Mouse (Mus musculus) left cerebral cortex, postnatal 14 days (tissue): ENCODE measurements around the gene Ceacam1. TPM values are rescaled to one million over a fixed set of nuclear protein-coding genes. Genes with fewer than 3 reads are reported as not detected.

ENCODE experiments used
- DNase-seq, 2 experiments: peaks; one replicate each; pipeline ENCODE4 v3.0.0; 2021 to 2022; ENCODE audit warnings: low spot score in 2 of 2, mixed read lengths in 1 of 2
- intact Hi-C: fragments of 180-260 bp; cut with DNase I; formaldehyde crosslinking; loops from one replicate; pipeline ENCODE4 v1.15.1; 2025
- total RNA-seq, 2 experiments: library from RNA; stranded (reverse); gene quantifications; 2 replicates each; pipeline ENCODE4 v1.2.3; 2021

Gene Ceacam1
- total RNA-seq, 2 experiments from 2014 or later, result 2.9 to 3.0 TPM

- DNase-seq, result peak in 1 of 2 experiments; percentile 23
- intact Hi-C loops, result no loop called here
These were observed 55.0 kb downstream of the Ceacam1 start for GRCm38 (mm10) chr7:25422286-25422841.

- intact Hi-C loops, result no loop called here
- DNase-seq, result no peak
These were observed 57.5 kb downstream of the Ceacam1 start for GRCm38 (mm10) chr7:25419943-25420342.

GRCm38 (mm10) chr7:25419536-25419935, 57.9 kb downstream of the Ceacam1 start:
- DNase-seq, result no peak
- intact Hi-C loops, result no loop called here

- intact Hi-C loops, result no loop called here
- peak in 1 of 2 experiments; percentile 30 for DNase-seq
These were observed 59.8 kb downstream of the Ceacam1 start for GRCm38 (mm10) chr7:25417597-25417996.

GRCm38 (mm10) chr7:25412833-25413441, 64.5 kb downstream of the Ceacam1 start, which contains the start of gene Cxcl17:
Gene Cxcl17 (minus strand): TSS chr7:25412886.
- intact Hi-C loops, result no loop called here

GRCm38 (mm10) chr7:25411861-25412260, 65.5 kb downstream of the Ceacam1 start:
- intact Hi-C loops, result no loop called here
- DNase-seq, result no peak

More at GRCm38 (mm10) chr7:25412833-25413441, 64.5 kb downstream of the Ceacam1 start, which contains the start of gene Cxcl17:
- no peak for DNase-seq

Other genes starting within 250 kb of the Ceacam1 start
- 100 to 1,000 TPM; 201 to 203 TPM for gene Gsk3a, start 239.8 kb downstream of the Ceacam1 start, total RNA-seq
- gene Erf, start 226.8 kb downstream of the Ceacam1 start, total RNA-seq, result 10 to 100 TPM; 68.6 to 70.7 TPM
- gene Cic, start 209.9 kb downstream of the Ceacam1 start, total RNA-seq, result 100 to 1,000 TPM; 246 to 255 TPM
- gene Pafah1b3, start 179.6 kb downstream of the Ceacam1 start, total RNA-seq, result 10 to 100 TPM; 25.2 to 32.2 TPM
- gene Prr19, start 176.2 kb downstream of the Ceacam1 start, total RNA-seq, result under 1 TPM in 1 of 2 experiments, not detected in 1; 0.29 TPM
- 10 to 100 TPM; 70.9 to 76.8 TPM for gene Tmem145, start 171.5 kb downstream of the Ceacam1 start, total RNA-seq
- 10 to 100 TPM; 97.4 to 97.8 TPM for gene Megf8, start 160.4 kb downstream of the Ceacam1 start, total RNA-seq
- not detected for gene Cnfn, start 107.9 kb downstream of the Ceacam1 start, total RNA-seq
- 1 to 10 TPM; 5.6 to 6.3 TPM for gene Lipe, start 78.9 kb downstream of the Ceacam1 start, total RNA-seq
- not detected for gene Cxcl17, start 64.7 kb downstream of the Ceacam1 start, total RNA-seq
- gene Ceacam2, start 62.3 kb upstream of the Ceacam1 start, total RNA-seq, result under 1 TPM; 0.29 to 0.63 TPM
- not detected for gene Erich4, start 138.3 kb upstream of the Ceacam1 start, total RNA-seq
- 10 to 100 TPM; 35.7 to 39.6 TPM for gene Dmac2, start 141.8 kb upstream of the Ceacam1 start, total RNA-seq
- 1 to 10 TPM in 1 of 2 experiments, under 1 TPM in 1; 0.91 to 1.0 TPM for gene B3gnt8, start 149.1 kb upstream of the Ceacam1 start, total RNA-seq
- gene Bckdha, start 181.4 kb upstream of the Ceacam1 start, total RNA-seq, result 10 to 100 TPM; 32.0 to 32.7 TPM
- 10 to 100 TPM; 22.6 to 23.9 TPM for gene Exosc5, start 181.6 kb upstream of the Ceacam1 start, total RNA-seq
- 10 to 100 TPM; 40.2 to 48.8 TPM for gene Tmem91, start 197.6 kb upstream of the Ceacam1 start, total RNA-seq
- gene B9d2, start 203.2 kb upstream of the Ceacam1 start, total RNA-seq, result 10 to 100 TPM; 25.5 to 30.1 TPM
- 10 to 100 TPM; 10.9 to 11.1 TPM for gene Tgfb1, start 209.4 kb upstream of the Ceacam1 start, total RNA-seq
- 10 to 100 TPM; 56.2 to 56.7 TPM for gene Ccdc97, start 241.5 kb upstream of the Ceacam1 start, total RNA-seq